Mouse (Mus musculus) liver, embryonic 11.5 days (tissue): ENCODE measurements around the gene Nupl1. TPM values are rescaled to one million over a fixed set of nuclear protein-coding genes. Genes with fewer than 3 reads are reported as not detected.
A peak's percentile ranks its signal among the peaks of the same experiment; 100 is the strongest.

Experiments
- ATAC-seq: fragments of 200-750 bp; cut with Nextera tagmentation; replicated peaks from 2 replicates; pipeline ENCODE4 v1.8.0; 2017; ENCODE audit warnings: moderate number of reproducible peaks, mild to moderate bottlenecking, moderate TSS enrichment, moderate library complexity; ENCODE audit not compliant: low FRiP score
- DNase-seq: peaks from one replicate; pipeline ENCODE4 v3.0.0-alpha.2; 2017; ENCODE audit warnings: low spot score
- H3K27ac ChIP-seq: fragments of 300-500 bp; sonication (generic); 2 replicates; pipeline ENCODE4 v1.5.1; 2014; ENCODE audit warnings: mild to moderate bottlenecking, low read depth, low read length, control low read depth
- H3K27me3 ChIP-seq: fragments of 300-500 bp; sonication (generic); replicated peaks from 2 replicates; pipeline ENCODE4 v1.6.1; 2014; ENCODE audit warnings: low read length, mixed read lengths; ENCODE audit not compliant: control insufficient read depth, insufficient read depth
- H3K36me3 ChIP-seq: fragments of 300-500 bp; sonication (generic); 2 replicates; pipeline ENCODE4 v1.6.1; 2014; ENCODE audit warnings: mild to moderate bottlenecking, low read length, moderate library complexity, mixed read lengths; ENCODE audit not compliant: control insufficient read depth, insufficient read depth
- H3K4me1 ChIP-seq: fragments of 300-500 bp; sonication (generic); replicated peaks from 2 replicates; pipeline ENCODE4 v1.6.1; 2014; ENCODE audit warnings: low read length, mixed read lengths; ENCODE audit not compliant: control insufficient read depth, insufficient read depth
- H3K4me2 ChIP-seq: fragments of 300-500 bp; sonication (generic); 2 replicates; pipeline ENCODE4 v1.6.1; 2014; ENCODE audit warnings: mild to moderate bottlenecking, control low read depth, moderate library complexity
- H3K4me3 ChIP-seq: fragments of 300-500 bp; sonication (generic); 2 replicates; pipeline ENCODE4 v1.5.1; 2014; ENCODE audit warnings: low read depth, low read length, control low read depth
- H3K9ac ChIP-seq: fragments of 300-500 bp; sonication (generic); 2 replicates; pipeline ENCODE4 v1.6.1; 2014; ENCODE audit warnings: low read depth, low read length, control low read depth
- H3K9me3 ChIP-seq: fragments of 300-500 bp; sonication (generic); 2 replicates; pipeline ENCODE4 v1.6.1; 2016; ENCODE audit warnings: low read length, inconsistent platforms, mixed read lengths; ENCODE audit not compliant: control insufficient read depth
- WGBS: fragments of 180-500 bp; shearing (Covaris S2); extraction: QIAGEN DNeasy Blood & Tissue Kit; methylation state at CpG from one replicate; pipeline ENCODE4 v1.1.7; 2014; 5-methylcytosine and 5-hydroxymethylcytosine counted together
- polyA plus RNA-seq: library from polyadenylated mRNA; unstranded; fragments of >200 nt; fragmentation: Nextera tagmentation; extraction: Ambion mirVana; gene quantifications from 2 replicates; pipeline ENCODE4 v1.2.1, GENCODE M21; 2014

The Nupl1 gene
- polyA plus RNA-seq, 1 experiment from 2014 or later: not detected

DNA sequence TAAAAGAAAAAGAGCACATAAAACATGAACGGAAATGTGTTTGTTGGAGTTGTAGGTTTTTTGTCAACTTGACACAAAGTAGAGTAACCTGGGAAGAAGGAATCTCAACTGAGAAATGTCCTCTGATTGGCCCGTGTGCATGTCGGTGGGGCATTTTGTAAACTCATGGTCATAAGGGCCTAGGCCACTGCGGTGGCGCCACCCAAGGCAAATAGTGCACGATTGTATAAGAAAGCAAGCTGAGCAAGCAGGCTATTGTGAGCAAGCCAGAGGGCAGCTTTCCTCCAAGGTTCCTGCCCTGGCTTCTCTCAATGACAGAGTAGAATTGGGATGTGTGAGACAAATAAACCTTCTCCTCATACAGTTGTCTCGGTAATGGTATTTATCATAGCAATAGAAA is 42.1 kb downstream of the Nupl1 start:
- no peak overlapping the region for H3K27ac ChIP-seq
- no peaks in the 10 kb centered on the region for H3K9me3 ChIP-seq
- no peaks in the 10 kb centered on the region for H3K27me3 ChIP-seq
- H3K4me1 ChIP-seq: no peaks in the 10 kb centered on the region
- no peak overlapping the region for H3K4me2 ChIP-seq
- no peak for ATAC-seq
- no peak overlapping the region for H3K4me3 ChIP-seq
- DNase-seq: no peak
- 86% methylated on average over 7 of the region's 7 CpGs for WGBS
- H3K36me3 ChIP-seq: no peaks in the 10 kb centered on the region
- H3K9ac ChIP-seq: no peak overlapping the region

DNA sequence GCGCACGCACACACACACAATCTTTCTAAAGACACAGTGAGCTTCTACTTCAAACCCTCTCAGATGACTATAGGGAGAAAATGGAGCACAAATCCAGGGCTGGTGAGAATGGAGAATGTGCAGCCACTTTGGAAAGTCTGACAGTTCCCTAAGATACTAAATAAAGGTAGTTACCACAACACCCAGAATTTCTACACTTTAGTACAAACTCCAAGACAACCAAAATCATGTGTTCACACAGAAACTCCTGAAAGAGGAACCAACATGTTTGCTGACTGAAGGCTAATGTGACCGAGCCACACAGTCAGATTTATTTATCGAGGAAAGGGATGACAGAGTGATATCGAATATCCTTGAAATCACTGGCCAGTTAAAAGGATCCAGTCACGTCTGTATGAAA is 46.2 kb downstream of the Nupl1 start:
- 88% methylated on average over 6 of the region's 6 CpGs for WGBS
- Histone ChIP-seq H3K36me3 (no peaks in the 10 kb centered on the region), H3K9me3 (no peaks in the 10 kb centered on the region), H3K27ac (no peak overlapping the region), H3K4me1 (no peaks in the 10 kb centered on the region), H3K4me3 (no peak overlapping the region), H3K27me3 (no peaks in the 10 kb centered on the region), H3K9ac (no peak overlapping the region), H3K4me2 (no peak overlapping the region)
- no peak for DNase-seq
- ATAC-seq: no peak

GRCm38 (mm10) chr14:60196884-60197283 is 54.3 kb downstream of the Nupl1 start, which contains the start of gene Atp8a2:
TSS of gene Atp8a2 (minus strand) at chr14:60197179.
- no peak for ATAC-seq
- H3K36me3 ChIP-seq: no peaks in the 10 kb centered on the region
- no peak within 1 kb of the TSS for H3K9ac ChIP-seq
- no peaks in the 10 kb centered on the region for H3K4me1 ChIP-seq
- H3K4me3 ChIP-seq: no peak within 1 kb of the TSS
- no peak within 1 kb of the TSS for H3K27ac ChIP-seq
- no peaks in the 10 kb centered on the region for H3K9me3 ChIP-seq
- H3K27me3 ChIP-seq: no peaks in the 10 kb centered on the region
- no peak within 1 kb of the TSS for H3K4me2 ChIP-seq
- no peak for DNase-seq
- WGBS: 73% methylated on average over 7 of the region's 7 CpGs

- peaks cover 2% of the 10 kb centered on the region; the same call in 1 of the 2 replicates for H3K9me3 ChIP-seq
- no peaks in the 10 kb centered on the region for H3K4me1 ChIP-seq
- WGBS: 82% methylated on average over 5 of the region's 5 CpGs
- H3K36me3 ChIP-seq: no peaks in the 10 kb centered on the region
- H3K9ac ChIP-seq: no peak overlapping the region
- DNase-seq (no peak), ATAC-seq (no peak)
- H3K27ac ChIP-seq: no peak overlapping the region
- no peak overlapping the region for H3K4me3 ChIP-seq
- no peak overlapping the region for H3K4me2 ChIP-seq
- no peaks in the 10 kb centered on the region for H3K27me3 ChIP-seq
These were observed 55.2 kb downstream of the Nupl1 start for GRCm38 (mm10) chr14:60195999-60196398.

- Histone ChIP-seq H3K9me3 (peaks cover 2% of the 10 kb centered on the region; the same call in 1 of the 2 replicates), H3K9ac (no peak overlapping the region), H3K4me1 (no peaks in the 10 kb centered on the region), H3K4me2 (no peak overlapping the region), H3K27ac (no peak overlapping the region), H3K27me3 (no peaks in the 10 kb centered on the region), H3K36me3 (no peaks in the 10 kb centered on the region), H3K4me3 (no peak overlapping the region)
- 54% methylated on average over 1 of the region's 1 CpGs for WGBS
- DNase-seq (no peak), ATAC-seq (no peak)
These were observed 56.6 kb downstream of the Nupl1 start for GRCm38 (mm10) chr14:60194606-60195005.

DNA sequence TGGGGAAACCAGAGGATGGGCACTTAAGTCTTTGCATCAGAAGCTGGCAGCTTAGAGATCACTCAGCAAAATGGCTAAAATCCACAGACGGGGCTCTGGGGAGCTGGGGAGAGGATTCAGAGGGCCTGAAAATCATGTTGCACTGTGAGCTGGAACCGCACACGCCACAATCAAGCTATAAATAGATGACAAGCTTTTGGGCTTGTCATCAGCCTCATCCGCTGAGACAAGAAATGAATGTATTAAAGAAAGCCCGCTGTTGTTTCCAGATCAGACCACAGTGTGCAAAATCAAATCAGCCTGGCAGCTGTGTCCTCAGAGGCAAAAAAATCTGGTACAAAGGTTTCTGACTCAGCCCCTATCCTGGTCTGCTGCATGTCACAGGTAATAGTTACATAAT is 61.5 kb downstream of the Nupl1 start:
- ATAC-seq: no peak
- no peak overlapping the region for H3K4me2 ChIP-seq
- H3K27me3 ChIP-seq: no peaks in the 10 kb centered on the region
- H3K27ac ChIP-seq: no peak overlapping the region
- no peak overlapping the region for H3K9ac ChIP-seq
- no peak overlapping the region for H3K4me3 ChIP-seq
- H3K36me3 ChIP-seq: no peaks in the 10 kb centered on the region
- WGBS: 86% methylated on average over 5 of the region's 5 CpGs
- no peaks in the 10 kb centered on the region for H3K4me1 ChIP-seq
- peaks cover 2% of the 10 kb centered on the region; the same call in 1 of the 2 replicates for H3K9me3 ChIP-seq
- DNase-seq: no peak

DNA sequence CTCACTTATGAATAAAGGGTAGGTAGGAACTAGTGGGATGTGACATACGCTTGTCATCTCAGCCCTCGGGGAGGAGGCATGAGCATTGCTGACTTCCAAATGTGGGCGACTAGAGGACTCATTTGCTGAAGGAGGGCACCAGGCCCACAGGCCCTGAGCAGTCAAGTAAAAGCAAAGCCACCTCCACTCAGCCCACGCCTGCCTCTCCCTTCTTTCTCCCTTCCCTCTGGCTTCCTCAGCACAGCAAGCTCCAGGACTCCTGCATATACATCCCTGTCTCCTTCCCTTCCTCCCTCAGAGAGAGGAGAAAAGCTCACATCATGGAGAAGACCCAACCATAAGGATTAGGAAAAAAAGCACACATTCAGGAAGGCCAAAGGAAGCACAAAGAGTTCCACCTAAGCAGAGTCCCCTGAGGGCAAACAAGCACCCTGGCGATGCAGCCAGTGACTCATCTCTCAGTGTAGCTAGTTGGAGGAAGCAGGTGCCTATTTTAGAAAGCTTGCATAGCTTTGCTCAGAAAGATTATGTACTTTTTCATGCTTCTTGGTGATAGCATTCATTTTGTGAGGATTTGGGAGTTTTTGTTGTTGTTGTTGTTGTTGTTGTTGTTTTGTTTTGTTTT is 62.9 kb downstream of the Nupl1 start:
- Histone ChIP-seq H3K9ac (no peak overlapping the region), H3K27me3 (no peaks in the 10 kb centered on the region), H3K36me3 (no peaks in the 10 kb centered on the region), H3K4me3 (no peak overlapping the region), H3K4me2 (no peak overlapping the region), H3K4me1 (no peaks in the 10 kb centered on the region), H3K27ac (no peak overlapping the region), H3K9me3 (peaks cover 2% of the 10 kb centered on the region; the same call in 1 of the 2 replicates)
- DNase-seq (no peak), ATAC-seq (no peak)
- WGBS: 70% methylated on average over 5 of the region's 5 CpGs

DNA sequence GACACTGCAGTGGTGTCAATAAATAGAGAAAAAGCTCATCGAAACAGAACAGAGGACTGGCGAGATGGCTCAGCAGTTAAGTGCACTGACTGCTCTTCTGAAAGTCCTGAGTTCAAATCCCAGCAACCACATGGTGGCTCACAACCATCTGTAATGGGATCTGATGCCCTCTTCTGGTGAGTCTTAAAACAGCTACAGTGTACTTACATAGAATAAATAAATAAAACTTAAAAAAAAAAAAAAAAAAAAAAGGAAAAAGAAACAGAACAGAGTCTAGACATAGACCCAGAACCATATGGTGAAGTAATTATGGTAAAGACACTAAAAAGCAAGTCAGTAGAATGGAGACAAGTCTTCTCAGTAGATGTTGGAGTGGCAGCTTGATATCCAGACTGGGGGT is 69.9 kb downstream of the Nupl1 start:
- ATAC-seq: no peak
- Histone ChIP-seq H3K4me2 (no peak overlapping the region), H3K36me3 (no peaks in the 10 kb centered on the region), H3K9me3 (no peaks in the 10 kb centered on the region), H3K4me3 (no peak overlapping the region), H3K4me1 (peaks cover 6% of the 10 kb centered on the region), H3K27ac (no peak overlapping the region), H3K9ac (no peak overlapping the region), H3K27me3 (peaks cover 13% of the 10 kb centered on the region)
- 91% methylated on average over 2 of the region's 2 CpGs for WGBS
- no peak for DNase-seq

GRCm38 (mm10) chr14:60178571-60178955 is 72.7 kb downstream of the Nupl1 start:
- Histone ChIP-seq H3K27me3 (peaks cover 22% of the 10 kb centered on the region), H3K4me2 (peak overlapping the region; percentile 99), H3K9ac (no peak overlapping the region), H3K4me1 (peaks cover 6% of the 10 kb centered on the region), H3K9me3 (no peaks in the 10 kb centered on the region), H3K27ac (no peak overlapping the region), H3K36me3 (no peaks in the 10 kb centered on the region), H3K4me3 (peak overlapping the region; percentile 71; the same call in 1 of the 2 replicates)
- ATAC-seq (peak; percentile 44; the same call in 1 of the 2 replicates), DNase-seq (no peak)
- 11% methylated on average over 2 of the region's 2 CpGs for WGBS
